Mouse (Mus musculus): ENCODE results near the gene Svbp.

Svbp gene

GRCm38 (mm10) chr4:119194909-119195581 is at the start of gene Svbp:
Gene Svbp, plus strand, starts transcription at chr4:119195306.
- DNase-seq, result peak; percentile 99

GRCm38 (mm10) chr4:119146816-119147215 is 48.3 kb upstream of the Svbp start:
- DNase-seq, result no peak

GRCm38 (mm10) chr4:119147347-119147746 is 47.8 kb upstream of the Svbp start:
- DNase-seq, result no peak

- DNase-seq, result no peak
Measured at GRCm38 (mm10) chr4:119148741-119149140, 46.4 kb upstream of the Svbp start.

- DNase-seq, result no peak
Measured at GRCm38 (mm10) chr4:119157186-119157585, 37.9 kb upstream of the Svbp start.

GRCm38 (mm10) chr4:119157891-119158290 is 37.2 kb upstream of the Svbp start:
- DNase-seq, result no peak

GRCm38 (mm10) chr4:119161358-119161757 is 33.7 kb upstream of the Svbp start:
- peak; percentile 56 for DNase-seq

- no peak for DNase-seq
Measured at GRCm38 (mm10) chr4:119162990-119163389, 32.1 kb upstream of the Svbp start.

GRCm38 (mm10) chr4:119165916-119166315 is 29.2 kb upstream of the Svbp start:
- DNase-seq, result no peak

- DNase-seq, result no peak
Measured at GRCm38 (mm10) chr4:119167068-119167467, 28.0 kb upstream of the Svbp start.

- DNase-seq, result peak; percentile 95
Measured at GRCm38 (mm10) chr4:119167663-119168062, 27.4 kb upstream of the Svbp start.

- no peak for DNase-seq
Measured at GRCm38 (mm10) chr4:119172919-119173650, 22.0 kb upstream of the Svbp start.

- DNase-seq, result peak; percentile 100
Measured at GRCm38 (mm10) chr4:119173851-119174453, 21.2 kb upstream of the Svbp start, which contains the start of gene Zfp691. Gene Zfp691, minus strand, starts transcription at chr4:119174195.

GRCm38 (mm10) chr4:119177702-119178101 is 17.4 kb upstream of the Svbp start:
- peak; percentile 96 for DNase-seq

GRCm38 (mm10) chr4:119178331-119178730 is 16.8 kb upstream of the Svbp start:
- peak; percentile 97 for DNase-seq

GRCm38 (mm10) chr4:119180133-119180707 is 14.9 kb upstream of the Svbp start:
- no peak for DNase-seq

- peak; percentile 94 for DNase-seq
Measured at GRCm38 (mm10) chr4:119181456-119181855, 13.7 kb upstream of the Svbp start.

GRCm38 (mm10) chr4:119183525-119183924 is 11.6 kb upstream of the Svbp start:
- no peak for DNase-seq

GRCm38 (mm10) chr4:119185771-119186170 is 9.3 kb upstream of the Svbp start:
- peak; percentile 83 for DNase-seq

- peak; percentile 87 for DNase-seq
Measured at GRCm38 (mm10) chr4:119188060-119188785, 6.9 kb upstream of the Svbp start.

GRCm38 (mm10) chr4:119189392-119189791 is 5.7 kb upstream of the Svbp start:
- no peak for DNase-seq

GRCm38 (mm10) chr4:119189864-119190263 is 5.2 kb upstream of the Svbp start, which contains the start of gene Ermap:
Gene Ermap, minus strand, starts transcription at chr4:119190011.
- no peak for DNase-seq

GRCm38 (mm10) chr4:119190618-119191017 is 4.5 kb upstream of the Svbp start:
- no peak for DNase-seq
